Mouse (Mus musculus) forebrain, embryonic 11.5 days (tissue): ENCODE results near the gene Moxd2. TPM values are rescaled to one million over a fixed set of nuclear protein-coding genes. Genes with fewer than 3 reads are reported as not detected.

Source experiments
- ATAC-seq: fragments of 200-750 bp; cut with Nextera tagmentation; replicated peaks from 2 replicates; pipeline ENCODE4 v1.8.0; 2017; ENCODE audit warnings: moderate TSS enrichment; ENCODE audit not compliant: low FRiP score
- DNase-seq: peaks from one replicate; pipeline ENCODE4 v3.0.0-alpha.2; 2017; ENCODE audit warnings: low spot score
- H3K27ac ChIP-seq: fragments of 300-500 bp; sonication (generic); 2 replicates; pipeline ENCODE4 v1.5.1; 2014; ENCODE audit warnings: low read depth, low read length
- H3K27me3 ChIP-seq: fragments of 300-500 bp; sonication (generic); 2 replicates; pipeline ENCODE4 v1.6.1; 2014; ENCODE audit warnings: mild to moderate bottlenecking, low read length, mixed read lengths; ENCODE audit not compliant: control insufficient read depth, insufficient read depth
- H3K36me3 ChIP-seq: fragments of 300-500 bp; sonication (generic); 2 replicates; pipeline ENCODE4 v1.6.1; 2014; ENCODE audit warnings: mild to moderate bottlenecking, low read length, moderate library complexity, mixed read lengths; ENCODE audit not compliant: control insufficient read depth, insufficient read depth
- H3K4me1 ChIP-seq: fragments of 300-500 bp; sonication (generic); replicated peaks from 2 replicates; pipeline ENCODE4 v1.6.1; 2014; ENCODE audit warnings: low read length, mixed read lengths; ENCODE audit not compliant: control insufficient read depth, insufficient read depth
- H3K4me2 ChIP-seq: fragments of 300-500 bp; sonication (generic); 2 replicates; pipeline ENCODE4 v1.6.1; 2014; ENCODE audit warnings: low read depth, mild to moderate bottlenecking, low read length, moderate library complexity, mixed read lengths; ENCODE audit not compliant: severe bottlenecking
- H3K4me3 ChIP-seq: fragments of 300-500 bp; sonication (generic); 2 replicates; pipeline ENCODE4 v1.5.1; 2014; ENCODE audit warnings: low read depth, low read length
- H3K9ac ChIP-seq: fragments of 300-500 bp; sonication (generic); 2 replicates; pipeline ENCODE4 v1.6.1; 2014; ENCODE audit warnings: low read length
- H3K9me3 ChIP-seq: fragments of 300-500 bp; sonication (generic); 2 replicates; pipeline ENCODE4 v1.6.1; 2016; ENCODE audit warnings: low read length, mixed read lengths; ENCODE audit not compliant: control insufficient read depth
- WGBS: fragments of 180-500 bp; shearing (Covaris S2); extraction: QIAGEN DNeasy Blood & Tissue Kit; methylation state at CpG from one replicate; pipeline ENCODE4 v1.1.7; 2014; 5-methylcytosine and 5-hydroxymethylcytosine counted together
- polyA plus RNA-seq: library from polyadenylated mRNA; unstranded; fragments of >200 nt; fragmentation: Nextera tagmentation; extraction: Ambion mirVana; gene quantifications from 2 replicates; pipeline ENCODE4 v1.2.1, GENCODE M21; 2014

The Moxd2 gene
- not detected in 2 replicates for polyA plus RNA-seq

GRCm38 (mm10) chr6:40887394-40887793 lies at the start of gene Moxd2:
Gene Moxd2, minus strand, starts transcription at chr6:40887494.
- no peak within 1 kb of the TSS for H3K4me3 ChIP-seq
- H3K4me2 ChIP-seq = no peak within 1 kb of the TSS
- no peak within 1 kb of the TSS for H3K9ac ChIP-seq
- H3K36me3 ChIP-seq = no peaks in the 10 kb centered on the region
- WGBS = 96% methylated on average over 3 of the region's 3 CpGs
- H3K4me1 ChIP-seq = no peaks in the 10 kb centered on the region
- no peaks in the 10 kb centered on the region for H3K27me3 ChIP-seq
- DNase-seq (no peak), ATAC-seq (no peak)
- no peaks in the 10 kb centered on the region for H3K9me3 ChIP-seq
- H3K27ac ChIP-seq = no peak within 1 kb of the TSS

GRCm38 (mm10) chr6:40919954-40920353 lies 32.7 kb upstream of the Moxd2 start:
- DNase-seq = no peak
- no peak overlapping the region for H3K4me2 ChIP-seq
- H3K9ac ChIP-seq = no peak overlapping the region
- ATAC-seq = no peak
- H3K4me1 ChIP-seq = no peaks in the 10 kb centered on the region
- H3K36me3 ChIP-seq = no peaks in the 10 kb centered on the region
- no peak overlapping the region for H3K27ac ChIP-seq
- no peaks in the 10 kb centered on the region for H3K9me3 ChIP-seq
- 89% methylated on average over 4 of the region's 4 CpGs for WGBS
- no peaks in the 10 kb centered on the region for H3K27me3 ChIP-seq
- no peak overlapping the region for H3K4me3 ChIP-seq

GRCm38 (mm10) chr6:40900287-40900686 lies 13.0 kb upstream of the Moxd2 start, which contains the start of gene Prss58:
Gene Prss58, minus strand, starts transcription at chr6:40900387.
- H3K4me3 ChIP-seq = no peak within 1 kb of the TSS
- H3K9ac ChIP-seq = no peak within 1 kb of the TSS
- H3K27me3 ChIP-seq = no peaks in the 10 kb centered on the region
- no peak within 1 kb of the TSS for H3K4me2 ChIP-seq
- H3K4me1 ChIP-seq = no peaks in the 10 kb centered on the region
- no peak for ATAC-seq
- H3K9me3 ChIP-seq = no peaks in the 10 kb centered on the region
- DNase-seq = no peak
- H3K27ac ChIP-seq = no peak within 1 kb of the TSS
- H3K36me3 ChIP-seq = no peaks in the 10 kb centered on the region

DNA sequence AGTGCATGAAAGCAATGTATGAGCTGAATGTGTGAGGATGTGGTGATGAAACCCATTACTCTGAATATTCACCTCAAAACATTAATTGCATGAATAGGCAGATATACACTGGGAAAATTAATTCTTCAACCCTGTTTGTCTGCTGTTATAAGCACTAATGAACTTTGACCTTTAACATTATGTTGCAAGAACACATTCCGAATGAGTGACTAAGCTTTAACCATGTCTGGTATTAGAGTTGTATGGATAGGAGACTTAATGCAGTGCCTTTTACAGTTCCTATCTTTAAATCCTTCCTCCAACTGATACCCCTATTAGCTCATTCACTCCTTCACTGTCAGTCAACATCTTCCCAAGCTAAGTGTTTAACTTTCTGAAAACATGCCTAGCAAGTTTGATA lies 7.4 kb upstream of the Moxd2 start:
- Histone ChIP-seq H3K4me2 (no peak overlapping the region), H3K27ac (no peak overlapping the region), H3K27me3 (no peaks in the 10 kb centered on the region), H3K4me3 (no peak overlapping the region), H3K36me3 (no peaks in the 10 kb centered on the region), H3K9ac (no peak overlapping the region), H3K9me3 (no peaks in the 10 kb centered on the region), H3K4me1 (no peaks in the 10 kb centered on the region)
- DNase-seq (no peak), ATAC-seq (no peak)
- 90% methylated on average over 1 of the region's 1 CpGs for WGBS

DNA sequence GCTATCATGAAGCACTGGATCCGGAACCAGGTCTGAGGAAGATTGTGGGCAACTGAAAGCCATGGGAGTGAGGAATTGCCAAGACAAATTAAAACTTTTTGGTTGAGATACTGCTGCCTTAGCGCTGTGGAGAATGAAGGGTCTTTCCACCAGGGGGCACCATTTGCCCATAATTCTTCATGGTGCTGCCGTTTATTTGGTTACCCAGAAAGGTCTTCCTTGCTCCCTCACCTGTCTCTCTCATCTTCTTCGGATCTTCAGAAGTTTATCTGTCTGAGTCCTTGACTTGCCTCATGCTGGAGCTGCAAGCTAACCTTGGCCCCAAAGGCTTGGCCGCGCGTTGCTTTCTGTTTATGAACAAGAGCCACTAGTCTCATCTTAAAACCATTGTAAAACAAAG lies 6.3 kb upstream of the Moxd2 start:
- H3K27ac ChIP-seq = no peak overlapping the region
- no peaks in the 10 kb centered on the region for H3K9me3 ChIP-seq
- no peak overlapping the region for H3K4me2 ChIP-seq
- no peaks in the 10 kb centered on the region for H3K4me1 ChIP-seq
- ATAC-seq (no peak; the same call in 1 of the 2 replicates), DNase-seq (peak; percentile 61)
- no peak overlapping the region for H3K9ac ChIP-seq
- 36% methylated on average over 7 of the region's 7 CpGs for WGBS
- no peaks in the 10 kb centered on the region for H3K27me3 ChIP-seq
- H3K4me3 ChIP-seq = no peak overlapping the region
- no peaks in the 10 kb centered on the region for H3K36me3 ChIP-seq

DNA sequence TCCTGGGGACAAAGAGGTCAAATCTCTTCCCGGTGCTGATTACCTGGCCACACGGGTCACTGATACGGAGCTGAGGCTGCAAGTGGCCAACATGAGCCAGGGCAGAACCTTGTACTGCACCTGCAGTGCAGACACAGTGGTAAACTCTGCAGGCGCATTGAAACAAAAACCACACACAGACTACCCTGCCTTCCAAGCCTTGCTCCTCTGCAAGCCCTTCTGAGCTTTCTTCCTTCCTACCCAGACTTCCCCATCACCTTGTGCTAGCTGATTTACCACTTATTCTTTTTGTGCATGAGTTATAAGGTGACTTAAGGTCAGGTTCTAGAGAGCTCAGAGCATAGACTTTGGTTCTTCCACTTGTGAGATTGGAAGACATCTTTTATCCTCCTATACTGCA lies 4.5 kb upstream of the Moxd2 start:
- Histone ChIP-seq H3K9ac (no peak overlapping the region), H3K27me3 (no peaks in the 10 kb centered on the region), H3K4me2 (no peak overlapping the region), H3K4me3 (no peak overlapping the region), H3K27ac (no peak overlapping the region), H3K4me1 (no peaks in the 10 kb centered on the region), H3K9me3 (no peaks in the 10 kb centered on the region), H3K36me3 (no peaks in the 10 kb centered on the region)
- WGBS = 82% methylated on average over 4 of the region's 4 CpGs
- DNase-seq (no peak), ATAC-seq (no peak)

GRCm38 (mm10) chr6:40890973-40891372 lies 3.7 kb upstream of the Moxd2 start:
- Histone ChIP-seq H3K9ac (no peak overlapping the region), H3K4me2 (no peak overlapping the region), H3K4me1 (no peaks in the 10 kb centered on the region), H3K36me3 (no peaks in the 10 kb centered on the region), H3K27ac (no peak overlapping the region), H3K4me3 (no peak overlapping the region), H3K27me3 (no peaks in the 10 kb centered on the region), H3K9me3 (no peaks in the 10 kb centered on the region)
- WGBS = 69% methylated on average over 1 of the region's 1 CpGs
- DNase-seq = no peak
- ATAC-seq = no peak

GRCm38 (mm10) chr6:40845283-40845682 lies 42.0 kb downstream of the Moxd2 start:
- ATAC-seq (no peak), DNase-seq (no peak)
- H3K27ac ChIP-seq = no peak overlapping the region
- no peaks in the 10 kb centered on the region for H3K9me3 ChIP-seq
- H3K9ac ChIP-seq = no peak overlapping the region
- no peak overlapping the region for H3K4me2 ChIP-seq
- H3K4me3 ChIP-seq = no peak overlapping the region
- H3K36me3 ChIP-seq = no peaks in the 10 kb centered on the region
- no peaks in the 10 kb centered on the region for H3K27me3 ChIP-seq
- H3K4me1 ChIP-seq = no peaks in the 10 kb centered on the region
